Mouse (Mus musculus): ENCODE data around the gene Cldn22. TPM values are rescaled to one million over a fixed set of nuclear protein-coding genes. Genes with fewer than 3 reads are reported as not detected.

Cldn22 gene
- polyA plus RNA-seq, 1 experiment from 2014 or later: not detected

GRCm38 (mm10) chr8:47791986-47792385, 32.3 kb upstream of the Cldn22 start:
- Histone ChIP-seq H3K27me3 (ENCODE audit: control insufficient read depth, insufficient read depth, low read length) (no peaks in the 10 kb centered on the region), H3K9me3 (ENCODE audit: control insufficient read depth, low read length) (0 out of 2 replicates have a peak, but pooled peaks cover 3% of the 10 kb centered on the region), H3K4me2 (ENCODE audit: low read depth) (no peak overlapping the region), H3K4me1 (ENCODE audit: control insufficient read depth, insufficient read depth, low read length) (peaks cover 4% of the 10 kb centered on the region), H3K9ac (ENCODE audit: low read length) (no peak overlapping the region), H3K27ac (ENCODE audit: low read depth, low read length) (no peak overlapping the region), H3K36me3 (ENCODE audit: control insufficient read depth, insufficient read depth, low read length) (no peaks in the 10 kb centered on the region), H3K4me3 (ENCODE audit: low read depth, low read length) (no peak overlapping the region)
- no peak for ATAC-seq (ENCODE audit: insufficient read depth, low FRiP score, low TSS enrichment)
- 78% methylated on average over 9 of the region's 9 CpGs for WGBS
- no peak for DNase-seq (ENCODE audit: low spot score)

- Histone ChIP-seq H3K4me1 (ENCODE audit: control insufficient read depth, insufficient read depth, low read length) (no peaks in the 10 kb centered on the region), H3K27me3 (ENCODE audit: control insufficient read depth, insufficient read depth, low read length) (no peaks in the 10 kb centered on the region), H3K9ac (ENCODE audit: low read length) (no peak overlapping the region), H3K9me3 (ENCODE audit: control insufficient read depth, low read length) (no peaks in the 10 kb centered on the region), H3K4me2 (ENCODE audit: low read depth) (no peak overlapping the region), H3K4me3 (ENCODE audit: low read depth, low read length) (no peak overlapping the region), H3K36me3 (ENCODE audit: control insufficient read depth, insufficient read depth, low read length) (no peaks in the 10 kb centered on the region), H3K27ac (ENCODE audit: low read depth, low read length) (no peak overlapping the region)
- WGBS: 80% methylated on average over 6 of the region's 6 CpGs
- ATAC-seq (ENCODE audit: insufficient read depth, low FRiP score, low TSS enrichment) (no peak), DNase-seq (ENCODE audit: low spot score) (no peak)
Observed at GRCm38 (mm10) chr8:47799438-47799837, 24.8 kb upstream of the Cldn22 start.

- Histone ChIP-seq H3K9ac (ENCODE audit: low read length) (no peak overlapping the region), H3K36me3 (ENCODE audit: control insufficient read depth, insufficient read depth, low read length) (no peaks in the 10 kb centered on the region), H3K9me3 (ENCODE audit: control insufficient read depth, low read length) (no peaks in the 10 kb centered on the region), H3K27me3 (ENCODE audit: control insufficient read depth, insufficient read depth, low read length) (no peaks in the 10 kb centered on the region), H3K27ac (ENCODE audit: low read depth, low read length) (no peak overlapping the region), H3K4me1 (ENCODE audit: control insufficient read depth, insufficient read depth, low read length) (no peaks in the 10 kb centered on the region), H3K4me3 (ENCODE audit: low read depth, low read length) (no peak overlapping the region), H3K4me2 (ENCODE audit: low read depth) (no peak overlapping the region)
- ATAC-seq (ENCODE audit: insufficient read depth, low FRiP score, low TSS enrichment) (no peak), DNase-seq (ENCODE audit: low spot score) (no peak)
- WGBS: 85% methylated on average over 2 of the region's 2 CpGs
Observed at GRCm38 (mm10) chr8:47802349-47802748, 21.9 kb upstream of the Cldn22 start.

GRCm38 (mm10) chr8:47804262-47804661, 20.0 kb upstream of the Cldn22 start:
- 97% methylated on average over 1 of the region's 1 CpGs for WGBS
- Histone ChIP-seq H3K4me3 (ENCODE audit: low read depth, low read length) (no peak overlapping the region), H3K4me1 (ENCODE audit: control insufficient read depth, insufficient read depth, low read length) (no peaks in the 10 kb centered on the region), H3K27me3 (ENCODE audit: control insufficient read depth, insufficient read depth, low read length) (no peaks in the 10 kb centered on the region), H3K27ac (ENCODE audit: low read depth, low read length) (no peak overlapping the region), H3K9me3 (ENCODE audit: control insufficient read depth, low read length) (no peaks in the 10 kb centered on the region), H3K9ac (ENCODE audit: low read length) (no peak overlapping the region), H3K4me2 (ENCODE audit: low read depth) (no peak overlapping the region), H3K36me3 (ENCODE audit: control insufficient read depth, insufficient read depth, low read length) (no peaks in the 10 kb centered on the region)
- DNase-seq (ENCODE audit: low spot score): no peak
- no peak for ATAC-seq (ENCODE audit: insufficient read depth, low FRiP score, low TSS enrichment)

- Histone ChIP-seq H3K4me3 (ENCODE audit: low read depth, low read length) (no peak overlapping the region), H3K27ac (ENCODE audit: low read depth, low read length) (no peak overlapping the region), H3K4me2 (ENCODE audit: low read depth) (no peak overlapping the region), H3K9ac (ENCODE audit: low read length) (no peak overlapping the region), H3K9me3 (ENCODE audit: control insufficient read depth, low read length) (no peaks in the 10 kb centered on the region), H3K36me3 (ENCODE audit: control insufficient read depth, insufficient read depth, low read length) (no peaks in the 10 kb centered on the region), H3K4me1 (ENCODE audit: control insufficient read depth, insufficient read depth, low read length) (no peaks in the 10 kb centered on the region), H3K27me3 (ENCODE audit: control insufficient read depth, insufficient read depth, low read length) (no peaks in the 10 kb centered on the region)
- ATAC-seq (ENCODE audit: insufficient read depth, low FRiP score, low TSS enrichment) (no peak), DNase-seq (ENCODE audit: low spot score) (no peak)
- WGBS: 81% methylated on average over 14 of the region's 14 CpGs
Observed at GRCm38 (mm10) chr8:47809970-47810665, 14.2 kb upstream of the Cldn22 start.

- 83% methylated on average over 7 of the region's 7 CpGs for WGBS
- DNase-seq (ENCODE audit: low spot score): no peak
Observed at GRCm38 (mm10) chr8:47810666-47811015, 13.6 kb upstream of the Cldn22 start.

GRCm38 (mm10) chr8:47811221-47811620, 13.1 kb upstream of the Cldn22 start:
- Histone ChIP-seq H3K4me2 (ENCODE audit: low read depth) (no peak overlapping the region), H3K27me3 (ENCODE audit: control insufficient read depth, insufficient read depth, low read length) (no peaks in the 10 kb centered on the region), H3K36me3 (ENCODE audit: control insufficient read depth, insufficient read depth, low read length) (no peaks in the 10 kb centered on the region), H3K27ac (ENCODE audit: low read depth, low read length) (no peak overlapping the region), H3K4me3 (ENCODE audit: low read depth, low read length) (no peak overlapping the region), H3K9ac (ENCODE audit: low read length) (no peak overlapping the region), H3K9me3 (ENCODE audit: control insufficient read depth, low read length) (no peaks in the 10 kb centered on the region), H3K4me1 (ENCODE audit: control insufficient read depth, insufficient read depth, low read length) (no peaks in the 10 kb centered on the region)
- no peak for ATAC-seq (ENCODE audit: insufficient read depth, low FRiP score, low TSS enrichment)
- 80% methylated on average over 12 of the region's 12 CpGs for WGBS
- DNase-seq (ENCODE audit: low spot score): no peak

More at GRCm38 (mm10) chr8:47810666-47811015, 13.6 kb upstream of the Cldn22 start:
- no peaks in the 10 kb centered on the region for H3K4me1 ChIP-seq (ENCODE audit: control insufficient read depth, insufficient read depth, low read length)
- no peaks in the 10 kb centered on the region for H3K9me3 ChIP-seq (ENCODE audit: control insufficient read depth, low read length)
- H3K27ac ChIP-seq (ENCODE audit: low read depth, low read length): no peak overlapping the region
- H3K4me3 ChIP-seq (ENCODE audit: low read depth, low read length): no peak overlapping the region
- H3K4me2 ChIP-seq (ENCODE audit: low read depth): no peak overlapping the region
- H3K27me3 ChIP-seq (ENCODE audit: control insufficient read depth, insufficient read depth, low read length): no peaks in the 10 kb centered on the region
- no peaks in the 10 kb centered on the region for H3K36me3 ChIP-seq (ENCODE audit: control insufficient read depth, insufficient read depth, low read length)
- ATAC-seq (ENCODE audit: insufficient read depth, low FRiP score, low TSS enrichment): no peak
- no peak overlapping the region for H3K9ac ChIP-seq (ENCODE audit: low read length)

- no peaks in the 10 kb centered on the region for H3K36me3 ChIP-seq (ENCODE audit: control insufficient read depth, insufficient read depth, low read length)
- WGBS: 91% methylated on average over 8 of the region's 8 CpGs
- DNase-seq (ENCODE audit: low spot score) (no peak), ATAC-seq (ENCODE audit: insufficient read depth, low FRiP score, low TSS enrichment) (no peak)
- no peaks in the 10 kb centered on the region for H3K27me3 ChIP-seq (ENCODE audit: control insufficient read depth, insufficient read depth, low read length)
- no peaks in the 10 kb centered on the region for H3K9me3 ChIP-seq (ENCODE audit: control insufficient read depth, low read length)
- no peaks in the 10 kb centered on the region for H3K4me1 ChIP-seq (ENCODE audit: control insufficient read depth, insufficient read depth, low read length)
- no peak overlapping the region for H3K4me3 ChIP-seq (ENCODE audit: low read depth, low read length)
- H3K27ac ChIP-seq (ENCODE audit: low read depth, low read length): no peak overlapping the region
- no peak overlapping the region for H3K9ac ChIP-seq (ENCODE audit: low read length)
- no peak overlapping the region for H3K4me2 ChIP-seq (ENCODE audit: low read depth)
Observed at GRCm38 (mm10) chr8:47819034-47819433, 5.2 kb upstream of the Cldn22 start.

GRCm38 (mm10) chr8:47820914-47821772, 3.1 kb upstream of the Cldn22 start:
- H3K9ac ChIP-seq (ENCODE audit: low read length): no peak overlapping the region
- no peaks in the 10 kb centered on the region for H3K36me3 ChIP-seq (ENCODE audit: control insufficient read depth, insufficient read depth, low read length)
- no peaks in the 10 kb centered on the region for H3K9me3 ChIP-seq (ENCODE audit: control insufficient read depth, low read length)
- ATAC-seq (ENCODE audit: insufficient read depth, low FRiP score, low TSS enrichment): no peak
- no peak for DNase-seq (ENCODE audit: low spot score)
- no peak overlapping the region for H3K4me2 ChIP-seq (ENCODE audit: low read depth)
- 88% methylated on average over 20 of the region's 20 CpGs for WGBS
- H3K4me3 ChIP-seq (ENCODE audit: low read depth, low read length): no peak overlapping the region
- no peaks in the 10 kb centered on the region for H3K27me3 ChIP-seq (ENCODE audit: control insufficient read depth, insufficient read depth, low read length)
- H3K4me1 ChIP-seq (ENCODE audit: control insufficient read depth, insufficient read depth, low read length): no peaks in the 10 kb centered on the region
- no peak overlapping the region for H3K27ac ChIP-seq (ENCODE audit: low read depth, low read length)
